Mouse (Mus musculus) lung, postnatal 0 days (tissue): ENCODE data around the gene Orc5. TPM values are rescaled to one million over a fixed set of nuclear protein-coding genes. Genes with fewer than 3 reads are reported as not detected.
"Not testable (repeated sequence)": the region's sequence is repeated elsewhere in the genome, so short reads cannot be mapped to it uniquely, and the experiment has no call there.

Experiments
- ATAC-seq: fragments of 200-750 bp; cut with Nextera tagmentation; 2 replicates; pipeline ENCODE4 v1.8.0; 2017; ENCODE audit warnings: moderate library complexity
- DNase-seq: peaks from one replicate; pipeline ENCODE4 v3.0.0-alpha.2; 2016; ENCODE audit warnings: low spot score
- H3K27ac ChIP-seq: fragments of 300-500 bp; sonication (generic); 2 replicates; pipeline ENCODE4 v1.5.1; 2014; ENCODE audit warnings: antibody characterized with exemption, mild to moderate bottlenecking, low read length, mixed read lengths
- H3K27me3 ChIP-seq: fragments of 300-500 bp; sonication (generic); replicated peaks from 2 replicates; pipeline ENCODE4 v1.6.1; 2014; ENCODE audit warnings: low read length, mixed read lengths; ENCODE audit not compliant: insufficient read depth
- H3K36me3 ChIP-seq: fragments of 300-500 bp; sonication (generic); 2 replicates; pipeline ENCODE4 v1.6.1; 2014; ENCODE audit warnings: low read length, mixed read lengths; ENCODE audit not compliant: insufficient read depth
- H3K4me1 ChIP-seq: fragments of 300-500 bp; sonication (generic); 2 replicates; pipeline ENCODE4 v1.6.1; 2014; ENCODE audit warnings: antibody characterized with exemption, low read depth, low read length, mixed read lengths; ENCODE audit not compliant: insufficient read depth
- H3K4me2 ChIP-seq: fragments of 300-500 bp; sonication (generic); replicated peaks from 2 replicates; pipeline ENCODE4 v1.6.1; 2014; ENCODE audit warnings: low read depth, mild to moderate bottlenecking, low read length, moderate library complexity, mixed read lengths
- H3K4me3 ChIP-seq: fragments of 300-500 bp; sonication (generic); 2 replicates; pipeline ENCODE4 v1.5.1; 2014; ENCODE audit warnings: low read depth, low read length
- H3K9ac ChIP-seq: fragments of 300-500 bp; sonication (generic); replicated peaks from 2 replicates; pipeline ENCODE4 v1.6.1; 2014; ENCODE audit warnings: low read depth, mild to moderate bottlenecking
- H3K9me3 ChIP-seq: fragments of 300-500 bp; sonication (generic); 2 replicates; pipeline ENCODE4 v1.6.1; 2016; ENCODE audit warnings: low read length, mixed read lengths
- CTCF ChIP-seq: IDR thresholded peaks from 2 replicates; pipeline ENCODE4 v1.5.1; 2016; ENCODE audit warnings: antibody characterized with exemption, mild to moderate bottlenecking
- EP300 ChIP-seq: IDR thresholded peaks from 2 replicates; pipeline ENCODE4 v1.6.1; 2016; ENCODE audit warnings: antibody characterized with exemption, mild to moderate bottlenecking, control low read depth
- WGBS: fragments of 180-500 bp; shearing (Covaris S2); extraction: QIAGEN DNeasy Blood & Tissue Kit; methylation state at CpG from one replicate; pipeline ENCODE4 v1.1.7; 2014; 5-methylcytosine and 5-hydroxymethylcytosine counted together
- polyA plus RNA-seq: library from polyadenylated mRNA; unstranded; fragments of >200 nt; fragmentation: Nextera tagmentation; extraction: Ambion mirVana; gene quantifications from 2 replicates; pipeline ENCODE4 v1.2.1, GENCODE M21; 2015

Orc5 gene
- polyA plus RNA-seq, 1 experiment from 2014 or later: 25.0 TPM

DNA sequence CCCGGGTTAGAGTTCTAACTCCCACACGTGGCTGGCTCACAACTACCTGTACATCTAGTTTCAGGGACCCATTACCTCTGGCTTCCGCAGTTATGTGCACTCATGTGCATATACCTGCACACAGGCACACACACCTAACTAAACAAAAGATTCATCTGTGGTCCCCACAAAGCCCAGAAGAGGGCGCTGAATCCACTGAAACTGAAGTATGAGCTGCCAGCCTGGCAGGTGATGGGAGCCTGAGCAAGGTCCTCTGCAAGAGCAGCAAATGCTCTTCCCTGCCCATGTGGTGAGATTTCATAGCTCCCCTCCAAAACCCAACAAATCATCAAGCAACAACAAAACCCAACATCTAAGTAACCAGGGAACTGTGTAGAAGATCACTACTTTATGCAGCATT is 61.1 kb downstream of the Orc5 start:
- WGBS: 71% methylated on average over 4 of the region's 4 CpGs
- ATAC-seq (no peak), DNase-seq (no peak)

DNA sequence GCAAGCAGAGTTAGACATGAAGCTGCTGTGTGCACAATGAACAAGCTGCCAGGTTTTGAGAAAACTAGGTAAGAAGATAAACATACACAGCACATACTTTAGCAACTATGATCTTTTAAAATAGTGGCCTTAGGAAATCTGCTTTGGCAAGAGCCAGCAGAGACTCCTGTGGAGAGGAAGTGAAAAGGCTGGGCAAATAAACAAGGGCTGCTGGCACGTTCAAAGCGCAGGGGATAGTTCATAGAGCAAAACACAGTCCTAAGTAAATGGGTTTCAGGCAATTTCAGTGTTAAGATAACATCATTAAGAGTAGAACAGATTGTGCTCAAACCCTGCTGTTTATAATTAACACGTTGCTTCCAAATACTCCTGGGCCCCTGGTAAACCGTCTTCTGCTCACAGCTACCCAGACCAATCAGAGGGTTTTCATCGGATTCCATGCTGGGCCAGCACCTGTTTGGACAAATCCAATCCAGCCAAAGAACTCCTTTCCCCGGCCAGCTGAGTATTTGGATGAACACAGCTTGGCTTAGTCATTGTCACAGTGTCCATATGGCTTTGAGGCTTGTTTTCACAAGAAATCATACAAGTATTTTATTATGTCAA is 63.5 kb downstream of the Orc5 start:
- ATAC-seq (no peak), DNase-seq (no peak)
- Histone ChIP-seq H3K9me3 (no peaks in the 10 kb centered on the region), H3K4me1 (no peaks in the 10 kb centered on the region), H3K36me3 (no peaks in the 10 kb centered on the region), H3K27me3 (no peaks in the 10 kb centered on the region), H3K4me2 (no peak overlapping the region), H3K4me3 (no peak overlapping the region), H3K27ac (no peak overlapping the region), H3K9ac (no peak overlapping the region)
- WGBS: 52% methylated on average over 6 of the region's 6 CpGs
- TF ChIP-seq EP300: no peak
- TF ChIP-seq CTCF: no peak

More for the DNA sequence above, 61.1 kb downstream of the Orc5 start:
- no peak overlapping the region for H3K27ac ChIP-seq
- no peak overlapping the region for H3K4me2 ChIP-seq
- H3K4me3 ChIP-seq: no peak overlapping the region
- H3K4me1 ChIP-seq: no peaks in the 10 kb centered on the region
- TF ChIP-seq CTCF: peak; percentile 46
- TF ChIP-seq EP300: no peak
- H3K27me3 ChIP-seq: no peaks in the 10 kb centered on the region
- no peaks in the 10 kb centered on the region for H3K36me3 ChIP-seq
- H3K9ac ChIP-seq: no peak overlapping the region
- H3K9me3 ChIP-seq: no peaks in the 10 kb centered on the region

DNA sequence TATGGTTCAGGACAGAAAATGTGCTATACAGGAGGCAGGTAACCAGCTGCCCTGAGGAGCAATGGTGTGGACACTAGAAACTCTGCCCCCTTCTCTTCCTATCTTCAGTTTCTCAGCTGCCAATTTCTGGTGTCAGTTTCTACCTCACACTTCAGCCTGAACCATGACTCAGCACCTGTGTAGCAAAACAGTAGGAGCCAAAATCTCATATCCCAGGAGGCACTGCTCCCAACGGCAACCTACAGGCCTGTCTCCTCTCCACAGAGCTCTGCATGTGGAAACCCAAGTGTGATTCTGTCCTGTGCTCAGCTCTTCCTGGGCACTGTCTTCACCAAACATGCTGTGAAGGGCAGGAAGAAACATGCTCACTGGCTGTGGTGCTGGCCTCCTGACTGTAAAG is 64.5 kb downstream of the Orc5 start:
- Histone ChIP-seq H3K4me1 (no peaks in the 10 kb centered on the region), H3K36me3 (no peaks in the 10 kb centered on the region), H3K27ac (no peak overlapping the region), H3K9ac (no peak overlapping the region), H3K27me3 (no peaks in the 10 kb centered on the region), H3K4me3 (no peak overlapping the region), H3K9me3 (no peaks in the 10 kb centered on the region), H3K4me2 (no peak overlapping the region)
- ATAC-seq: no peak
- WGBS: 77% methylated on average over 1 of the region's 1 CpGs
- no peak for DNase-seq
- no peak for TF ChIP-seq EP300
- no peak for TF ChIP-seq CTCF

DNA sequence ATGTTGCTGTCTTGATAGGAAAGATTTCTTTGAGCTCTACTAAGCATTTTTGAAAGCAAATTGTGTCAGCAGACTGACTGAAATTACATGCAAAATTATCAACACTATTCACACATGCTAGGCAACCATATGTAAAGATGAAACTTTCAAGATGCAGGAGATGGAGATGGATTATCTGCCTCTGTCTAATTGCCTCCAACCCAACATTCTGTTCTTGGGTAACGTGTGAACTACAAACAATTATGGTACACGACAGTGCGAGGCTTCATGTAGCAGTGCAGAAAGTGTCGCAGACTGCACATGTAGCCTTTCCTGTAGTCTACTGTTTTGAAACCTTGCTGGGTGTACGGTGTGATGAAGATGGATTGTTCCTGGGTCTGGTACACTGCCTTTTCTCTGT is 67.7 kb downstream of the Orc5 start:
- WGBS: 87% methylated on average over 5 of the region's 5 CpGs
- Histone ChIP-seq H3K36me3 (no peaks in the 10 kb centered on the region), H3K4me2 (no peak overlapping the region), H3K27ac (no peak overlapping the region), H3K9ac (no peak overlapping the region), H3K4me1 (no peaks in the 10 kb centered on the region), H3K9me3 (no peaks in the 10 kb centered on the region), H3K27me3 (no peaks in the 10 kb centered on the region), H3K4me3 (no peak overlapping the region)
- no peak for ATAC-seq
- TF ChIP-seq CTCF (no peak), EP300 (no peak)
- DNase-seq: no peak

DNA sequence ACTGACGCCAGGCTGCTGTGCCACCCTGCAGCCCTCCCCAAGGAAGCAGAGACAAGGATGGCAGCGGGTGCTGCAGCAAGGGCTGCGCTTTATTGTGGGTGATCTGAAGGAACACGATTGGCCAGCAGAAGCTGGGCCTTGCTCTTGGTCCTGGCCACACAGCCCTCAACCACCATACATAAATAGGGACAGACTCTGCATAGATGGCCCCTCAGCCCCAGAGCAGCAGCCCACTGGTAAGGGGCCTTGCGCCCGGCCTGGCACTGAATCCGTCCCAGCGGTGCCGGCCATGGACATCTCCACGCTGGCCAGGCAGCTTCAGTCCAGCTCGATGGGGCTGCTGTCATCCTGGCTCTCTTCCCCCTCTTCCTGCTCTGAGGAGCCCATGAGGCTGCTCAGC is 77.8 kb downstream of the Orc5 start:
- not testable (repeated sequence) for H3K4me1 ChIP-seq, H3K4me2 ChIP-seq, ATAC-seq, H3K36me3 ChIP-seq, H3K9ac ChIP-seq, H3K9me3 ChIP-seq, DNase-seq, H3K27ac ChIP-seq, H3K27me3 ChIP-seq, H3K4me3 ChIP-seq
- WGBS: 97% methylated on average over 4 of the region's 11 CpGs

DNA sequence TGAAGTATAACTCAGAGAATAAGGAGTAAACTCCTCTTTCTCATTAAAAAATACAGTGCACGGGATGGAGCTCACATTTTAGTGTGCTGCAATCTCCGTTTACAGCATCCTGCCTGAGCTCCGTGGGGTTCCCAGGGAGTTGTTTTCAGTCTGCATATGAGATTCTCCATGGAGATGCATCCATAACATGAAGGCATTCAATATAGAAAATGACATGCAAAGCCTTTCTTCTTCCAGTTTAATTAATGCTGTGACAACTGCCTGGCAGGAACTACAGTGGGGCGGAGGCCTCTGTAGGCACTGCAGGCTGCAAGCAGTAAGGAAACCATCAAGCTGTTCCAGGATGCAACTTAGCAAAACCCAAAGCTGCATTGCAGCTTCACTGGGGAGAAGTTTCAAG is 79.0 kb downstream of the Orc5 start:
- TF ChIP-seq CTCF (no peak), EP300 (no peak)
- H3K27me3 ChIP-seq: no peaks in the 10 kb centered on the region
- 75% methylated on average over 4 of the region's 4 CpGs for WGBS

More for the DNA sequence above, 79.0 kb downstream of the Orc5 start:
- H3K9ac ChIP-seq: no peak overlapping the region
- no peak overlapping the region for H3K4me3 ChIP-seq
- no peak overlapping the region for H3K4me2 ChIP-seq
- ATAC-seq: no peak
- no peaks in the 10 kb centered on the region for H3K4me1 ChIP-seq
- DNase-seq: no peak
- no peaks in the 10 kb centered on the region for H3K36me3 ChIP-seq
- H3K27ac ChIP-seq: no peak overlapping the region
- no peaks in the 10 kb centered on the region for H3K9me3 ChIP-seq
